Mouse (Mus musculus): ENCODE data around the gene Taar6. TPM values are rescaled to one million over a fixed set of nuclear protein-coding genes. Genes with fewer than 3 reads are reported as not detected.

The Taar6 gene
- total RNA-seq (2021), result not detected
- long read RNA-seq, experiment 1, result 0 reads
- long read RNA-seq, experiment 2, result 0 reads

- no peak for DNase-seq (ENCODE audit: low spot score)
Measured at GRCm38 (mm10) chr10:23985546-23985945, at the start of gene Taar6. TSS of gene Taar6 (minus strand) at chr10:23985646.

DNA sequence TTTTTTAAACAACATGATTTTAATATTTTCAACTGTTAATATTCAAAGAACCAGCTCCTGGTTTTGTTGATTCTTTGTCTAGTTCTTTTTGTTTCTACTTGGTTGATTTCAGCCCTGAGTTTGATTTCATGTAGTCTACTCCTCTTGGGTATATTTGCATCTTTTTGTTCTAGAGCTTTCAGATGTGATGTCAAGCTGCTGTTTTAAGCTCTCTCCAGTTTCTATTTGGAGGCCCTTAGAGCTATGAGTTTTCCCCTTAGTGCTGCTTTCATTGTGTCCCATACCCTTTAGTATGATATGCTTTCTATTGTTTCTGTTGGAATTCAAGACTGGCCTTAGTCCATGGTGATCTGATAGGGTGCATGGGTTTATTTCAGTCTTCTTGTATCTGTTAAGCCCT, 45.9 kb upstream of the Taar6 start:
- no peak for DNase-seq (ENCODE audit: low spot score)

DNA sequence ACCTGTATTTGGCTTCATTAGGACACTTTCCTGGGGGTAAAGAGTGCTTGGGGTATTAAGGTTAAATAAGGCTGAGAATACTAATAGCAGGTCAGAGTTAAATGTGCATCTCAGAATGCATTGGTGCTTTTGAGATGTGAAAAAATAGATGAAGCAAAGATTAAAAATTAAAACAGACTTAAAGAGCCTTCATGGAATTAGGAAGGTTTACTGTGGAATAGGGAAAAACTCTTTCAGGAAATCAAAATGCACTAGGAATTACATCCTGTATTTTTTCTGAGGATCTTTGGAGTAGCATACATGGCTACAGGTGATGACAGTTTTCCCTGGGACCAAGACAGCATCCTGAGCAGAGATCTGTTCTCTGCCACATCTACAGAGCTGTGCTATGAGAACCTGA, 41.5 kb upstream of the Taar6 start, which contains the start of gene Taar7d:
Taar7d (plus strand) TSS at position 301 of the 400 bp plus-strand sequence.
- no peak for DNase-seq (ENCODE audit: low spot score)

GRCm38 (mm10) chr10:24008143-24008542, 22.7 kb upstream of the Taar6 start:
- no peak for DNase-seq (ENCODE audit: low spot score)

DNA sequence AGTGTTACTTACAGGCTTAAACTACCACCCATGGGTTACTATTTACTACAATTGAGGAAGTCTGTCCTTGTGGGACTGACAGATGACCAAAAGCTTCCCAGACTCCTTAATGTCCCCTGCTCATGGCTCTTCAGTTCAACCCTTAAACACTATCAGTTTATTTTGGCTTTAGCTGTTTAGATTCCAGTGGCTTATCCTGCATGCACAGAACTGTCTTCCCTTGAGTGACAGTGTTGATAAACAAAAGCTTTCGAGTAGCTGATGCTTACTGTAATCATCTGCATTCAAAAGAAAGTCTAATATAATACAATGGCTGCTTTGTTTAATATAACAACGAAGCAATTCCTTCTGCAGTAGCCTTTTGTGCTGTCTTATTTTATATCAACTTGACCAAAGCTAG, 21.6 kb upstream of the Taar6 start:
- no peak for DNase-seq (ENCODE audit: low spot score)

DNA sequence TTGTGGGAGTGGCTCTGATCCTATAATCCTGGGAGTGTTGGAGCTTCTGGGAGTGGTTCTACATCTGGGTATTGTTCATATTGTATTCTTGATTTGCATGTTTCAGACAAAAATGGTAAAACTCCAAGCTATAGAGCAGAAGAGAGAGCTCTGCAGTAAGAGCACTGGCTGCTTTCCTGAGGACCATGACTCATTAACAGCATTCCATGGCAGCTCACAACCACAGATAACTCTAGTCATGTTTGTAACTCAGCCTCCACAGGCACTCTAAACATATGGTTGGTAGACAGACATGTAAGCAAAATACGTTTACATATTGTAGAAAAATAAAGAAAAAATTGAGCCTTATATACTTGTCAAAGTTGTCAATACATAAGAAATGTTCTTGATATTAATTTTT, 21.0 kb upstream of the Taar6 start:
- no peak for DNase-seq (ENCODE audit: low spot score)

DNA sequence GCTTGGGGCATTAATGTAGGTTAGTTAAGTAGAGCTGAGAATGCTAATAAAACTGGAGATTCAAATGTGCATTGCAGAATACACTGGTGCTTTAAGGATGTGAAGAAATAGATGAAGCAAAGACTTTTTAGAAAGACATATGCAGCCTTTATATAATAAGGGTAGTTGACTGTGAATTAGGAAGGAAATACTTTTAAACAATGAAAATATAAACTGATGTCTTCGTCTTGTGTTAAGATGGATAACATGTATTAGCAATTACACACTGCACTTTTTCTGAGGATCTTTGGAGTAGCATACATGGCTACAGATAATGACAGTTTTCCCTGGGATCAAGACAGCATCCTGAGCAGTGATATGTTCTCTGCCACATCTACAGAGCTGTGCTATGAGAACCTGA, 14.2 kb upstream of the Taar6 start, which contains the start of gene Taar7b:
Taar7b (plus strand) TSS at position 301 of the 400 bp plus-strand sequence.
- no peak for DNase-seq (ENCODE audit: low spot score)

DNA sequence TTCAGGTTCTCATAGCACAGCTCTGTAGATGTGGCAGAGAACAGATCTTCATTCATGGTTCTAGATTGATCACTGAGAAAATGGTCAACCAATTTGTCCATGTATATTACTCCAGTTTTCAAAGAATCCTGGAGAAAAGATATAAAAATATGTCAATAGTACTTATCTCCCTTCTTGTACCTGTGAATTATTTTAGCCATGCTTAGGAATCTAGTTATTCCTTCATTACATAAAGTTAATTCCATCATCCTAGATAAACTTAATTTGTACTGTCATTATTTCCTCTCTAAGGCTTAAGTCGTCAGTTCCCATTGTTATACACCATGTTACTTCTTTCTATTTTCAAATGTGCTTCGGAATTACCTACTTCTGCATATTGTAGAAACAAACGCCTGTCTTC, 7.9 kb upstream of the Taar6 start, which contains the start of gene Taar7a:
Taar7a (minus strand) TSS at position 101 of the 400 bp plus-strand sequence.
- no peak for DNase-seq (ENCODE audit: low spot score)

DNA sequence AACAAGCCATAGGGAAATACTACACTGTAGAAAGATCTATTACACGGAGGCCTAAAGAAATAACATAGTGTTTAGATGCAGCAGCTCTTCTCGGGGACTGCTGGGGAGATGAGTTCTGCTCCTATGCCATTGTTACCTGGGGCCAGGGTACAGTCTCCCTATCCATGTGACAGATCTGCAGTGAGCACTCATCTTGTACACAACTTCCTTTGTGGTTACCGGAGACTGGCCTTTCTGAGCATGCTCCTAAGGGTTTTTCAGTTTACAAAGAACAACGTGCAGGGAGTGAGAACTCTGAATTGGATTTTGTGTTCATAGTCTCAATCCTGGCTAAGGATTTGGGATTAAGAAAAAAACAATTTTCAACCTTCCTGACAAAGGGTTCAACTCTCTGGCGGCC, 973 bp upstream of the Taar6 start:
- no peak for DNase-seq (ENCODE audit: low spot score)

DNA sequence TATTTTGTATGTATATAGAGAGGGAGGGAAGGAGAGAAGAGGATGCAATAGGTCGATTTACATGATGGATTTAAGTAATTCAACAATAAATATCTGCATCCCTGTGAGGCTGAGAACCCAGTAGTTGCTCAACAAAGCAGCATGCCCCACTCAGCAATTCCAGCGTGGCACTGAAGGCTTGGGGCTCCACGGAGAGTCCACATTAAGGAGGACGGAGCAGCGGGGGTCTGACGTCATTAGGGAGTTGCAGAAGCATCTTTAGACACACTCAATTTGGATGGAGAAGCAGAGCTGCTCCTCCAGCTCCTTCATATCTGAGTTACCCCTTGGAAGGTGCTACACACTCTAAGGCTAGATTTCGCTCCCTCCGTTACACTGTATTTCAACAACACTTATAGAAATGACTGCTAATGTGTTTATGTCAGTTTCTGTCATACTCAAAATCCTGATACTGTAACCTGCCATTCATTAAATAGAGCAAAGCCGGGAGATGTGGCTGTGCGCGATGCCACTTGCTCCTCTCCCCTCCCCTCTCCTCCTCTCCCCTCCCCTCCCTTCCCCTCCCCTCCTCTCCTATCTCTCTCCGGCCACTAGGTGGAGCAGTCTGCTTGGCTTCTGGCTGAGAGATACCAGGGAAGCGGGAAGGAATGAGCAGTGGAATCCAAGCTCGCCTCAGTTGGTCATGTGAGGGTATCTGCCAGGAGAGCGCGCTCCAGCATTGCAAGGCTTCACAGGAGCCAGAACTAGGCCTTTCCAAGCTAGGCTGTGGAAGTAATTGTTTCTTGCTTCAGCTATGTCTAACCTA, 6.3 kb downstream of the Taar6 start:
- peak; percentile 51 for DNase-seq (ENCODE audit: low spot score)

- DNase-seq (ENCODE audit: low spot score), result no peak
Measured at GRCm38 (mm10) chr10:23977958-23978357, 7.5 kb downstream of the Taar6 start.

DNA sequence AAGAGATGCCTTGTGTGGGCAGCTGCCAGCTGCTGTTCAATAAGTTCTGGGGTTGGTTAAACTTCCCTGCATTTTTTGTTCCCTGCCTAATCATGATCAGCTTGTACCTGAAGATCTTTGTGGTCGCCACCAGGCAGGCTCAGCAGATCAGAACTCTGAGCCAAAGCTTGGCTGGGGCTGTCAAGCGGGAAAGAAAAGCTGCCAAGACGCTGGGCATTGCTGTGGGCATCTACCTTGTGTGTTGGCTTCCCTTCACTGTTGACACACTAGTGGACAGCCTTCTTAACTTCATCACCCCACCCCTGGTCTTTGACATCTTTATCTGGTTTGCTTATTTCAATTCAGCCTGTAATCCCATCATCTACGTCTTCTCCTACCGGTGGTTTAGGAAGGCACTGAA, 14.2 kb downstream of the Taar6 start:
- DNase-seq (ENCODE audit: low spot score), result no peak

DNA sequence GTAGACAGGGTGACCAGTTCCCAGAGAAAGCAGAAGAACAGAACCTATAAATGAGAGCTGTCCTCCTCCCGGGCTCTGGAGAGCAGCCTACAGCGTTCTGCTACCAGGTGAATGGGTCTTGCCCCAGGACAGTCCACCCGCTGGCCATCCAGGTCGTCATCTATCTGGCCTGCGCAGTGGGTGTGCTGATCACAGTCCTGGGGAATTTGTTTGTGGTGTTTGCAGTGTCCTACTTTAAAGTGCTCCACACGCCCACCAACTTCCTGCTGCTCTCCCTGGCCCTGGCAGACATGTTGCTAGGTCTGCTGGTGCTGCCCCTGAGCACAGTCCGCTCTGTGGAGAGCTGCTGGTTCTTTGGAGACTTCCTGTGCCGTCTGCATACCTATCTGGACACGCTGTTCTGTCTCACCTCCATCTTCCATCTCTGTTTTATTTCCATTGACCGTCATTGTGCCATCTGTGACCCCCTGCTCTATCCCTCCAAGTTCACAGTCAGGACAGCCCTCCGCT, 14.7 kb downstream of the Taar6 start, which contains the start of gene Taar5:
Taar5 (plus strand) TSS at position 51 of the 510 bp plus-strand sequence.
- DNase-seq (ENCODE audit: low spot score), result no peak

- DNase-seq (ENCODE audit: low spot score), result no peak
Measured at GRCm38 (mm10) chr10:23964921-23965610, 20.4 kb downstream of the Taar6 start.

DNA sequence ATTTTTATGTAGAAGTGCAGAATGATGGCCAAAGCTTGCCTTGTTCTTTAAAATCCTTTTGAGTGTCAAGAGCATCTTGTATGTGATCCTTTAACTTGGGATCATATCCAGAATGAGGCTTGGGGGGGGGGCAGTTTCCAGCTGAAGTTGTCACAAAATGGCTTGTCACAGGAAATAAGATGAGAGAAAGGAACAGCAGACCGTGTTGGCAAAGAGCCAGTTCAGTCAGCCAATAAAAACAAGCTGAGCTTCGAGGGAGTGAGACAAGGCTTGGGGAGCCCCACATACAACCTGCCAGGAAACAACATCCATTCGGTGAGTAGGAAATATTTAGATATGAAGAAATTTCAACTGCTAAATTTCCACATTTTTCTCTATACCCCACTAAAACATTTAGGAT, 22.0 kb downstream of the Taar6 start:
- DNase-seq (ENCODE audit: low spot score), result no peak

DNA sequence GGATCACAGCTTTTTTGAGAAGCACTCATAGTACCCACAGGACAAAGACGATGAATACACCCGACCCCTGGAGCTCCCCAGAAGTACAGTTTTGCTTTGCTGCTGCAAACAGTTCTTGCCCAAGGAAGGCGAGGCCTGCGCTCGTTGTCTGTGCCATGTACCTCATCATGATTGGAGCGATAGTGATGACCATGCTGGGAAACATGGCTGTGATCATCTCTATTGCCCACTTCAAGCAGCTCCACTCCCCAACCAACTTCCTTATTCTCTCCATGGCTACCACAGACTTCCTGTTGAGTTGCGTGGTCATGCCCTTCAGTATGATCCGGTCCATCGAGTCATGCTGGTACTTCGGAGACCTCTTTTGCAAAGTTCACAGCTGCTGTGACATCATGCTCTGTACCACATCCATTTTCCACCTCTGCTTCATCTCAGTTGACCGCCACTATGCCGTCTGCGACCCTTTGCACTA, 25.0 kb downstream of the Taar6 start, which contains the start of gene Taar4:
Taar4 (plus strand) TSS at position 51 of the 472 bp plus-strand sequence.
- no peak for DNase-seq (ENCODE audit: low spot score)

DNA sequence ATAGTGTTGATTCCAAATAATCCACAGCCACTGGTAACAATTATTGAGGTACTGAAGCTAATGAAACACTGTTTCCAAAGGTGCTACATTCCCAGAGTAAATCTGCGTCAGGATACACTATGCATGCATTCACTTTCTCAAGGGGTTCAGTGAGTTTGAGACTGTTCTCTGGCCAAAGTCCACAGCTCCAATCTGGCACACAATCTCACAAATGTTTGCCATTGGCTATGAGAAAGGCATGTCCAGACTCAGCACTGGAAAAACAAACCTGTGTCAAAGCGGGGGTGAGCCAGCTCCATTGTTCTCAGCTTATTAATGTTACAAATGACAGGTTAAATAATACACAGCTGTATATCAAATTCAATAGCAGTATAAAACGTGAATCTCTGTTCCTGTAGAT, 26.4 kb downstream of the Taar6 start:
- DNase-seq (ENCODE audit: low spot score), result no peak

- DNase-seq (ENCODE audit: low spot score), result no peak
Measured at GRCm38 (mm10) chr10:23951714-23952113, 33.7 kb downstream of the Taar6 start.

- DNase-seq (ENCODE audit: low spot score), result no peak
Measured at GRCm38 (mm10) chr10:23949508-23950005, 35.9 kb downstream of the Taar6 start, which contains the start of gene Taar3. TSS of gene Taar3 (plus strand) at chr10:23949558.

- DNase-seq (ENCODE audit: low spot score), result no peak
Measured at GRCm38 (mm10) chr10:23948026-23948425, 37.4 kb downstream of the Taar6 start.

DNA sequence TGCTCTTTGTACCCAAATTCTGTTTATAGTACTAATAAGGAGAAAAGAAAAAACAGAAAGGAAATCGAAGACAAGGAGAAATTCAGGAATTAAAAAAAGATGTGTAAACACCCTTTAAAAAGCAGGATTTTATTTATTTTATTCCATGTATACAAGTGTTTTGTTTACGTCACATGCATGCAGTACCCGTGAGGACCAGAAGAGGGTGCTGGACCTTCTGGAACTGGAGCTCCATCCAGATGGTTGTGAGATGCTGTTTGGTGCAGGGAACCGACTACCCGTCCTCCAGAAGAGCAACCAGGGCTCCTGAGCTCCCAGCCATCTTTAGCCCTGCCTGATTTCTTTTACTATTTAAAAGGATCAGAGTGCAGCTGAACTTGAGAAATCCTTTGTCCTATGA, 43.0 kb downstream of the Taar6 start:
- no peak for DNase-seq (ENCODE audit: low spot score)

GRCm38 (mm10) chr10:23938312-23938711, 47.1 kb downstream of the Taar6 start, which contains the start of gene Taar2:
TSS of gene Taar2 (plus strand) at chr10:23938572.
- no peak for DNase-seq (ENCODE audit: low spot score)
